Mouse (Mus musculus): Measurements from ENCODE around the gene Glrp1. TPM values are rescaled to one million over a fixed set of nuclear protein-coding genes. Genes with fewer than 3 reads are reported as not detected.

Gene Glrp1
- polyA plus RNA-seq, 1 experiment = not detected

DNA sequence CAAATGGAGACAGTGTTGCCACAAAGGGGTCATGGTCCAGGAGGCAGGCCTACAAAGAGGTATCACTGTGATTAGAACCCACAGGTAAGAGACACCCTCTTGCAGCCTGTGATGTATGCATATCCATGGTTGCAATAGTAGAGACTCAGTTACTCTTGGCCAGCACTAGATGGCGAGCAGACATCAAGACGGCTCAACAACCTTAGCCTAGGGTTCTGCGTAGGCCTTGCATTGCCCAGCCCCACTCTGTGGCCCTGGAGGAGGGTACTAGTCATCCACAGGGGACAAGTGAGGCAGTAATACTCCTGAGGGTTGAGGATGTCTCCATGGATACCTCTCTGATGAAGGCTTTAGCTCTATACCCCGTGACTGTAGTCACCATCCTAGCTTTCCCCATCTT is 44.1 kb downstream of the Glrp1 start:
- 76% methylated on average over 4 of the region's 4 CpGs for WGBS
- no peak overlapping the region for H3K4me3 ChIP-seq (ENCODE audit: low read depth, low read length)
- no peak overlapping the region for H3K27ac ChIP-seq (ENCODE audit: insufficient read depth, low read depth, low read length)
- H3K36me3 ChIP-seq (ENCODE audit: control insufficient read depth, insufficient read depth, low read length) = no peaks in the 10 kb centered on the region
- no peaks in the 10 kb centered on the region for H3K27me3 ChIP-seq (ENCODE audit: control insufficient read depth, insufficient read depth, low read length)
- no peaks in the 10 kb centered on the region; the same call in 1 of the 2 replicates for H3K4me1 ChIP-seq (ENCODE audit: control insufficient read depth, insufficient read depth, insufficient read length, low read length)
- TF ChIP-seq CTCF (IDR thresholded peaks at IDR 0.05; ENCODE audit: extremely low read depth, insufficient read length, insufficient replicate concordance, low read depth, low read length) (0 out of 2 replicates have a peak, but pooled peaks have one; percentile 9), POLR2A (IDR thresholded peaks at IDR 0.05; ENCODE audit: low read depth, low read length) (no peak)

GRCm38 (mm10) chr1:88464109-88464905 is 45.6 kb downstream of the Glrp1 start:
- Histone ChIP-seq H3K36me3 (ENCODE audit: control insufficient read depth, insufficient read depth, low read length) (no peaks in the 10 kb centered on the region), H3K4me1 (ENCODE audit: control insufficient read depth, insufficient read depth, insufficient read length, low read length) (no peaks in the 10 kb centered on the region; the same call in 1 of the 2 replicates), H3K27me3 (ENCODE audit: control insufficient read depth, insufficient read depth, low read length) (no peaks in the 10 kb centered on the region), H3K27ac (ENCODE audit: insufficient read depth, low read depth, low read length) (no peak overlapping the region), H3K4me3 (ENCODE audit: low read depth, low read length) (no peak overlapping the region)
- 54% methylated on average over 6 of the region's 6 CpGs for WGBS
- TF ChIP-seq CTCF (IDR thresholded peaks at IDR 0.05; ENCODE audit: extremely low read depth, insufficient read length, insufficient replicate concordance, low read depth, low read length) (no peak), POLR2A (IDR thresholded peaks at IDR 0.05; ENCODE audit: low read depth, low read length) (no peak)

DNA sequence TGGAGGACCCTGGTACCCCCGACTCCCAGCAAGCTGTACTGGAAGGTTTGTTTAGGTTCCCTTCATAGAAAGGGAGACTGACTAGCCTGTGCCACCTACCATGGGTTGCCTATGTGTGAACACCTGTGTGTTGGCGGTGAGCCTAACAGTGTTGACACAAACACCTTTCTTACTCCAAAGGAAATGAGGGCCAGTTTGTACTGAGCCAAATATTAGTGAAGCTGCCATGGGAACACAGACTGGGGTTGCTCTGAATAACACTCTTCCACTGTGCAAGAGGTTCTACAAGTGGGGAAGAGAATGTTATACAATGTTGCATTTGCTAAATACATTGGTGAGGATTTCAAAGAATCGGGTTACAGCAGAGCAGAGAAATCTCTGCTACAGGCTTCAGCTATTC is 46.6 kb downstream of the Glrp1 start:
- Histone ChIP-seq H3K4me3 (ENCODE audit: low read depth, low read length) (no peak overlapping the region), H3K36me3 (ENCODE audit: control insufficient read depth, insufficient read depth, low read length) (no peaks in the 10 kb centered on the region), H3K4me1 (ENCODE audit: control insufficient read depth, insufficient read depth, insufficient read length, low read length) (no peaks in the 10 kb centered on the region; the same call in 1 of the 2 replicates), H3K27me3 (ENCODE audit: control insufficient read depth, insufficient read depth, low read length) (no peaks in the 10 kb centered on the region), H3K27ac (ENCODE audit: insufficient read depth, low read depth, low read length) (no peak overlapping the region)
- TF ChIP-seq POLR2A (IDR thresholded peaks at IDR 0.05; ENCODE audit: low read depth, low read length) (no peak), CTCF (IDR thresholded peaks at IDR 0.05; ENCODE audit: extremely low read depth, insufficient read length, insufficient replicate concordance, low read depth, low read length) (no peak)
- 35% methylated on average over 3 of the region's 3 CpGs for WGBS

DNA sequence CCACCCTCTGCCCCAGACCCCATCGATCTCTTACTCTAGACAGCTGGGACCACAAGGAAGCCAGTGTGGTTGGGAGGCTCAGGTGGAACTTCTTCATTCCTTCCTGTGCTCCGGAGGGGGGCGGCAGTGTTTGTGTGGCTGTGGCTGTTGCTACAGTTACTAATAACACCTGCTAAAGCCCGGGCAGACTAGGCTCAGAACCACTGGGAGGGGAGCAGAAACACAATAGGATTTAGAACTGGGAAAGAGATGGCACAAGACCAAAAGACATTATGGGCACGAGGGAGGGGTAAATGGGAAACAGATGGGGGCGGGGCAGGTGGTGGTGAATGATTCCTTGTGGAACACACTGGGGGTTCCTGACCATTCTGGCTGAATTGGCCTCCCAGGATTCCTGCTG is 47.4 kb downstream of the Glrp1 start:
- TF ChIP-seq POLR2A (IDR thresholded peaks at IDR 0.05; ENCODE audit: low read depth, low read length) = no peak
- no peak for TF ChIP-seq CTCF (IDR thresholded peaks at IDR 0.05; ENCODE audit: extremely low read depth, insufficient read length, insufficient replicate concordance, low read depth, low read length)
- H3K27me3 ChIP-seq (ENCODE audit: control insufficient read depth, insufficient read depth, low read length) = no peaks in the 10 kb centered on the region
- no peak overlapping the region for H3K27ac ChIP-seq (ENCODE audit: insufficient read depth, low read depth, low read length)
- no peaks in the 10 kb centered on the region; the same call in 1 of the 2 replicates for H3K4me1 ChIP-seq (ENCODE audit: control insufficient read depth, insufficient read depth, insufficient read length, low read length)
- no peaks in the 10 kb centered on the region for H3K36me3 ChIP-seq (ENCODE audit: control insufficient read depth, insufficient read depth, low read length)
- H3K4me3 ChIP-seq (ENCODE audit: low read depth, low read length) = no peak overlapping the region
- 9% methylated on average over 6 of the region's 6 CpGs for WGBS

DNA sequence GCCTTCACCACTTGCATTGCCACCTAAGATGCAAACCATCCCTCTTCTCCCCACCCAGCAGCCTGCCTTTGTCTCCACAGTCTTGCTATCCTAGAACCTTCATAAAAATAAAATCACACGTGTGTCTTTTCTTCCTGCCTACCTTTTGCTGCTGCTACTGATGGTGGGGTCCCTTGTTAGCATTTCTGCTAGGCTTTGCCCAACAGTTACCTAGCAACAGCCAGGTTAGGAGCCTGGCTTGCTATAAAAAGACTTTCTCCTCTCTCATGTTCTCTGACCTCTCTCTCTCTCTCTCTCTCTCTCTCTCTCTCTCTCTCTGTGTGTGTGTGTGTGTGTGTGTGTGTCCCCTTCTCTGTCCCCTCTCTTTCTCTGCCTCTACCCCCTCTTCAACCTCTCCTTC is 48.8 kb downstream of the Glrp1 start:
- Histone ChIP-seq H3K27me3 (ENCODE audit: control insufficient read depth, insufficient read depth, low read length) (no peaks in the 10 kb centered on the region), H3K36me3 (ENCODE audit: control insufficient read depth, insufficient read depth, low read length) (no peaks in the 10 kb centered on the region), H3K27ac (ENCODE audit: insufficient read depth, low read depth, low read length) (no peak overlapping the region), H3K4me1 (ENCODE audit: control insufficient read depth, insufficient read depth, insufficient read length, low read length) (no peaks in the 10 kb centered on the region; the same call in 1 of the 2 replicates), H3K4me3 (ENCODE audit: low read depth, low read length) (no peak overlapping the region)
- TF ChIP-seq POLR2A (IDR thresholded peaks at IDR 0.05; ENCODE audit: low read depth, low read length) (no peak), CTCF (IDR thresholded peaks at IDR 0.05; ENCODE audit: extremely low read depth, insufficient read length, insufficient replicate concordance, low read depth, low read length) (no peak)
- WGBS = 32% methylated on average over 1 of the region's 1 CpGs

DNA sequence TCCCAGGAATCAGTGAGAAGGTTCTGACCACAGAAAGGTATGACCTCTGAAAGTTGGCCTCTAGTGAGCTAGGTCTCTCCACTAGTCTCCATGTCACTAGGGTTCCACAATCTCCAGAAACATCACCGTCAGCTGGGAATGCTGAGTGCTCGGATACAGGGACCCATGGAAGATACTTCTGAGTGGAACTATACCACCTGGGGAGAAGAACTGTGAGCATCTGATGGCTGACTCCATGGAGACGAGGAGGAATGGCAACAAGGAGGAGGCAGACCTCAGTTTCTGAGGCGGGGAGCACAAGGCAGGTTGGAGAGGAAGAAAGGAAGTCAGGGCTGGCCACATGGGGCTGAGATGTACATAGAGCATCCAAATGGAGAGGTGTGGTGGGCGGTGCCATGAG is 50.2 kb downstream of the Glrp1 start:
- H3K27ac ChIP-seq (ENCODE audit: insufficient read depth, low read depth, low read length) = no peak overlapping the region
- WGBS = 92% methylated on average over 5 of the region's 5 CpGs
- no peaks in the 10 kb centered on the region for H3K27me3 ChIP-seq (ENCODE audit: control insufficient read depth, insufficient read depth, low read length)
- TF ChIP-seq POLR2A (IDR thresholded peaks at IDR 0.05; ENCODE audit: low read depth, low read length) (no peak), CTCF (IDR thresholded peaks at IDR 0.05; ENCODE audit: extremely low read depth, insufficient read length, insufficient replicate concordance, low read depth, low read length) (no peak)
- H3K4me1 ChIP-seq (ENCODE audit: control insufficient read depth, insufficient read depth, insufficient read length, low read length) = no peaks in the 10 kb centered on the region; the same call in 1 of the 2 replicates
- H3K36me3 ChIP-seq (ENCODE audit: control insufficient read depth, insufficient read depth, low read length) = no peaks in the 10 kb centered on the region
- H3K4me3 ChIP-seq (ENCODE audit: low read depth, low read length) = no peak overlapping the region

GRCm38 (mm10) chr1:88459196-88459595 is 50.7 kb downstream of the Glrp1 start:
- Histone ChIP-seq H3K4me1 (ENCODE audit: control insufficient read depth, insufficient read depth, insufficient read length, low read length) (no peaks in the 10 kb centered on the region; the same call in 1 of the 2 replicates), H3K4me3 (ENCODE audit: low read depth, low read length) (no peak overlapping the region), H3K27me3 (ENCODE audit: control insufficient read depth, insufficient read depth, low read length) (no peaks in the 10 kb centered on the region), H3K36me3 (ENCODE audit: control insufficient read depth, insufficient read depth, low read length) (no peaks in the 10 kb centered on the region), H3K27ac (ENCODE audit: insufficient read depth, low read depth, low read length) (no peak overlapping the region)
- TF ChIP-seq POLR2A (IDR thresholded peaks at IDR 0.05; ENCODE audit: low read depth, low read length) (no peak), CTCF (IDR thresholded peaks at IDR 0.05; ENCODE audit: extremely low read depth, insufficient read length, insufficient replicate concordance, low read depth, low read length) (no peak)
- 90% methylated on average over 4 of the region's 4 CpGs for WGBS
